Mouse (Mus musculus): Measurements from ENCODE around the gene Pitpnm2. TPM values are rescaled to one million over a fixed set of nuclear protein-coding genes. Genes with fewer than 3 reads are reported as not detected.
A peak's percentile ranks its signal among the peaks of the same experiment; 100 is the strongest.

Gene Pitpnm2
- polyA plus RNA-seq, 1 experiment = not detected

DNA sequence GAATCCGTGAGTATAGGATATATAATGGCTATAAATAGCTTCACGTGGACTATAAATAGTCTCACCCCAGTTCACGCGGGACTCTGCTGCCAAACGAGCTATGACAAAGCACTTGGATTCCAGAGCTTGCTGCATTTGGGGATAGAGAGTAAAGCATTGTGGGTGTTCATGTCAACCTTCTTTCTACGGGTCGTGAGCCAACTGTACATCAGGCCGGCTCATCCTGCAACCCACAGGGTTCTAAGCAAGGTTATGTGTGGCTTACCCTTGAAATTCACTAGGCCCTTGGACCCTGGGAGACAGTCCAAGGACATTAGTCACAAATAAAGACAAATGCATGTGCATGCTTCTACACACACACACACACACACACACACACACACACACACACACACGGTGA lies 77.8 kb downstream of the Pitpnm2 start:
- H3K27ac ChIP-seq (ENCODE audit: insufficient read depth, low read depth, low read length) = peak overlapping the region; percentile 80
- TF ChIP-seq CTCF (IDR thresholded peaks at IDR 0.05; ENCODE audit: insufficient read depth, low read depth, low read length) = no peak
- TF ChIP-seq POLR2A (IDR thresholded peaks at IDR 0.05; ENCODE audit: insufficient read depth, low read depth, low read length) = no peak
- H3K4me3 ChIP-seq (ENCODE audit: insufficient read depth, low read depth, low read length) = no peak overlapping the region
- 19% methylated on average over 9 of the region's 9 CpGs for WGBS
- peaks cover 67% of the 10 kb centered on the region for H3K4me1 ChIP-seq (ENCODE audit: control insufficient read depth, insufficient read depth, low read length)

DNA sequence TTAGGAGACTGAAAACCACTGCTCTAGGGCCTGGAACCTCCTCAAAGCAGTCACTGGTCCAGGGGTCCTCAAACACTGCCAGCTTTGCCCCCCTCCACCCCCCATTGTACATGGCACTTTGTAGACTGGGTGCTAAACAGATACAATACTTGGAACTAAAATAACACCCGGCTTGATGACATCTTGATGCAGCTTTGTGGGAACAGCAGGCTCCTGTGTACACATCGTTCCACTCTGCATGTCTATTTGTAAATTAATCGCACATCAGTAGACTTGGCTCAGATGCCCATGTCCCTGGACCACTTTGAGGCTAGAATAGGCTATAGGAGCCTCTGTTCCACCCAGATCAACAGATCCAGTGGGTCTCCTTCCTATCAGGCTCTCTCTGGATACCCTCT lies 80.3 kb downstream of the Pitpnm2 start:
- Histone ChIP-seq H3K27ac (ENCODE audit: insufficient read depth, low read depth, low read length) (peak overlapping the region; percentile 70), H3K4me3 (ENCODE audit: insufficient read depth, low read depth, low read length) (no peak overlapping the region), H3K4me1 (ENCODE audit: control insufficient read depth, insufficient read depth, low read length) (peaks cover 75% of the 10 kb centered on the region)
- TF ChIP-seq CTCF (IDR thresholded peaks at IDR 0.05; ENCODE audit: insufficient read depth, low read depth, low read length) = no peak
- no peak for TF ChIP-seq POLR2A (IDR thresholded peaks at IDR 0.05; ENCODE audit: insufficient read depth, low read depth, low read length)
- 9% methylated on average over 3 of the region's 3 CpGs for WGBS

DNA sequence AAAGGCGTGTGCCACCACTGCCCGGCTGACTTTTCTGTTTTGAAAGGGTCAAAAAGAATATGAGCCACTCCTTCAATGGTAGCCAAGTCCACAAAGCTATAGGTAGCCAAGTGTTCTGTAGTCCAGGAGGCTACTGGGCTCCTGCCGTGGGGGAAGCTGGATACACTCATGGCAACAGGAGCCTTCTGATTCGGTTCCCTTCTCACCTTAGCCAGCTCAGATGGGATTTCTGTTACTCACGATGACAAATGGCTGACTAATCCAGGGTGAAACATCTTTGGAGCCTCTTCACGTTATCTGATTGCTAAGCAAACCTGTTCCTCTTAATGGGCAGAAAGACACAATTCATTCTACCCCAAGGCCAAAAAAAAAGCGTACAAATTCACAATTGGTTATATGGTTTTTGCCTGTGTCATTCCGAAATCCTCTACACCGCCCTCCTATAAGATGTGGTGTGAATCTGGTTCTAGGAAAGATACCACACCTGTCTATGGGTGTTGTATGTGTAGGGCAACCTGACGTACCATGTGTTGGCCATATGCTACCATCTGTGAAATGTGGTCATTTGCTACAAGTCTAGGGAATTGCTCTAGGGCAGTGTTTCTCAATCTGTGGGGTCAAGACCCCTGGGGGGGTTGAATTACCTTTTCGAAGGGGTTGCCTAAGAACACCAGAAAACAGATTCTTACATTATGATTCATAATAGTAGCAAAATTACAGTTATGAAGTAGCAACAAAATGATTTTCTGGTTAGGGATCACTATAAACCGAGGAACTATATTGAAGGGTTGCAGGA lies 80.9 kb downstream of the Pitpnm2 start:
- Histone ChIP-seq H3K27ac (ENCODE audit: insufficient read depth, low read depth, low read length) (peak overlapping the region; percentile 70), H3K4me3 (ENCODE audit: insufficient read depth, low read depth, low read length) (no peak overlapping the region), H3K4me1 (ENCODE audit: control insufficient read depth, insufficient read depth, low read length) (peaks cover 76% of the 10 kb centered on the region)
- TF ChIP-seq POLR2A (IDR thresholded peaks at IDR 0.05; ENCODE audit: insufficient read depth, low read depth, low read length) (no peak), CTCF (IDR thresholded peaks at IDR 0.05; ENCODE audit: insufficient read depth, low read depth, low read length) (no peak)
- WGBS = 70% methylated on average over 12 of the region's 12 CpGs

DNA sequence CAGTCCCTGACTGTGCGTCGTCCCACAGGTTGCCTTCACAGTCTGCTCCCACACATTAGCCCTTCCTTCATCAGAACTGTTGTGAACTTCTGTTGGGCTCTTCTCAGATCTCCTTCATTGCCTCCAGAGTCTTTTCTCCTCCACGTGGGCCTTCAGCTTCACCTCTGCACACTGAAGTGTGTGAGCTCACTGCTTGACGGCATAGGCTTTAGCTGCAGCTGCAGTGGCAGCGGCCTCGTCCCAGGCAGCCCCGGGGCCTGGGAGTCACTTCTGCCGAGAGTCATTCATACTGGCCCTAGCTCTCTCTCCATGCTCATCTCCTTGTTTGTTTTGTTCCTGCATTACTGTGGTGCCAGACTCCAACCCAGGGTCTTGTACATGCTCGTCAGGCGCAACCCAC lies 81.9 kb downstream of the Pitpnm2 start:
- TF ChIP-seq CTCF (IDR thresholded peaks at IDR 0.05; ENCODE audit: insufficient read depth, low read depth, low read length) (no peak), POLR2A (IDR thresholded peaks at IDR 0.05; ENCODE audit: insufficient read depth, low read depth, low read length) (no peak)
- peak overlapping the region; percentile 54 for H3K27ac ChIP-seq (ENCODE audit: insufficient read depth, low read depth, low read length)
- H3K4me3 ChIP-seq (ENCODE audit: insufficient read depth, low read depth, low read length) = no peak overlapping the region
- 48% methylated on average over 10 of the region's 10 CpGs for WGBS
- peaks cover 79% of the 10 kb centered on the region for H3K4me1 ChIP-seq (ENCODE audit: control insufficient read depth, insufficient read depth, low read length)

DNA sequence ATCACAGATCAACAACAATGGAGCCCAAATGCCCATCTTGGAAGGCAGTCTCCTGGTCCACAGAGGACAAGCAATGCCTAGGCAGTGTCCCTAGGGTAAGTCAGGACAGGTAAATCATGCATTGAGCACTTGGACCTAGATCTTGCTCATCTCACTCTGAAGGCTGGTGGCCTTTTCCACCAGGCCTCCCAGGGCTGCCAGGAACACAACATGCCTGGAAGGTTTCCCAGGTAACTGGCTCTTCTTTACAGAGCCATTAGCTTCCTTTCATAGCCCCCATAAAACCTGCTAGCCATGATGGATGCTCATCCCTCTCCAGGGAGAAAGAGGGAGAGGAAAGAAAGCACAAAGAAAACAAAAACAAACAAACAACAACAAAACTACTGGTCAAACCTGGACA lies 82.8 kb downstream of the Pitpnm2 start:
- H3K4me1 ChIP-seq (ENCODE audit: control insufficient read depth, insufficient read depth, low read length) = peaks cover 79% of the 10 kb centered on the region
- no peak for TF ChIP-seq CTCF (IDR thresholded peaks at IDR 0.05; ENCODE audit: insufficient read depth, low read depth, low read length)
- TF ChIP-seq POLR2A (IDR thresholded peaks at IDR 0.05; ENCODE audit: insufficient read depth, low read depth, low read length) = no peak
- no peak overlapping the region for H3K4me3 ChIP-seq (ENCODE audit: insufficient read depth, low read depth, low read length)
- peak overlapping the region; percentile 94 for H3K27ac ChIP-seq (ENCODE audit: insufficient read depth, low read depth, low read length)

DNA sequence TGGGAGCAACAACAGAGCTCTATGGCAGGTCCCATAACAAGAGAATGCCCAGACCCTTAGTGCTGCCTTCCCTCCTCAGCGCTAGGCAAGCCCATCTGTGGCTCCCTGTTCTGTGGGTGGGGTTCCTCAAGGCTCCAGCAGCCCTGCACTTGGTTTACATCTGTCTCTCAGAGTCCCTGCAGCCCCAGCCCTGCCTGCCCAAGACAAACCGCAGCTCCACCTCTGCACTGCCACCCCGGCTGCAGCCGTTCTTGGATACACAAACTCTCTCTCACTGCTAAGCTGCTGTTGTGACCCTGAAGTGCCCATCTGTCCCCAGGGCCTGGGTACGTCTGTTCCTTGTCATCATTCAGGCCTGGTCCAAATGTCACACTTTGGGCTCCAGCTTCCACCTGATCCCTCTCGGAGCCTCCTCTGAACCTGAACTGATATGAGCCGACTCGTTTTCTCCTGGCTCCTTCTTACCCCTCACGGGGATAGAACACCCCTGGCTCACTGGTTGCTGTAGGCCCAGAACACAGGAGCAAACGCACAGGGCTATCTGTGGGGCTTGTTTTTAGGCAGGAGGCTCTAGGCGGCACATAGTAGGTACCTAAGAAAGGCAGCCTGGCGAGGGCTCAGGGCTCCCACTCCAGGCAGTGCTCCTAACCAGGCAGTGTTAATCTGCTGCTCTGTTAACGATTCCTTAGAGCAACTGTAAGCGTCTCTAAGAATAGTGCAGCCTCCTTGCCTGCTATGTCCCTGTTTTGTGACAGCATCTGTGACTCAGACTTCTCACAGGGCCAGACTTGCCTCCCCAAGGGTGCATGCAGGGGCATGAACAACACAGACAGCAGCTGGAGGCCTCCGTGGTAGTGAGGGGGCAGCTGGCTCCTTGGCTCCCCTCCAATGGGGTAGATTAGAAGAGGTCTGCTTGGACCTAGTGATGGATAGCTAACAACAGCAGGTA lies 83.7 kb downstream of the Pitpnm2 start:
- Histone ChIP-seq H3K4me1 (ENCODE audit: control insufficient read depth, insufficient read depth, low read length) (peaks cover 83% of the 10 kb centered on the region), H3K27ac (ENCODE audit: insufficient read depth, low read depth, low read length) (peak overlapping the region; percentile 98), H3K4me3 (ENCODE audit: insufficient read depth, low read depth, low read length) (no peak overlapping the region)
- WGBS = 24% methylated on average over 15 of the region's 15 CpGs
- TF ChIP-seq POLR2A (IDR thresholded peaks at IDR 0.05; ENCODE audit: insufficient read depth, low read depth, low read length) (0 out of 2 replicates have a peak, but pooled peaks have one; percentile 23), CTCF (IDR thresholded peaks at IDR 0.05; ENCODE audit: insufficient read depth, low read depth, low read length) (no peak)

DNA sequence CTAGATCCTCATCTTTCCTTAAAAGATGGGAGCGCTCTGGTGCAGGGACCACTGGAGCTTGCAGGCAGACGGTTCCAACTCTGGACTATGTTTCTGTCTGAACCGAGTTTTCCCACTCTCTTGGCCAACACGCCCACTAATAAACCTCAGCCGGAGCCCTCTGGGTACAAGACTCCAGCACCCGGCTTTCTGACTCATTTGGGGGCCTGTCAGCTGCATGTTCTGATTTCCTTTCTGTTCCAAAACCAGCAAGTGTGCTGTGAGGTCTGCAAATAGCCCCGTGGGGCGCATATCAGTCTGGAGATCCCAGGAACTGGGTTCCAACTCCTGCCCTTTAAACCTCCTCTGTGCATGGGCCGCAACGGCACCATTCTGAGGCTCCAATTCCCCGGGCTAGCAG lies 86.1 kb downstream of the Pitpnm2 start:
- peak overlapping the region; percentile 76 for H3K27ac ChIP-seq (ENCODE audit: insufficient read depth, low read depth, low read length)
- WGBS = 26% methylated on average over 11 of the region's 11 CpGs
- peaks cover 89% of the 10 kb centered on the region for H3K4me1 ChIP-seq (ENCODE audit: control insufficient read depth, insufficient read depth, low read length)
- no peak for TF ChIP-seq POLR2A (IDR thresholded peaks at IDR 0.05; ENCODE audit: insufficient read depth, low read depth, low read length)
- TF ChIP-seq CTCF (IDR thresholded peaks at IDR 0.05; ENCODE audit: insufficient read depth, low read depth, low read length) = no peak
- H3K4me3 ChIP-seq (ENCODE audit: insufficient read depth, low read depth, low read length) = no peak overlapping the region

DNA sequence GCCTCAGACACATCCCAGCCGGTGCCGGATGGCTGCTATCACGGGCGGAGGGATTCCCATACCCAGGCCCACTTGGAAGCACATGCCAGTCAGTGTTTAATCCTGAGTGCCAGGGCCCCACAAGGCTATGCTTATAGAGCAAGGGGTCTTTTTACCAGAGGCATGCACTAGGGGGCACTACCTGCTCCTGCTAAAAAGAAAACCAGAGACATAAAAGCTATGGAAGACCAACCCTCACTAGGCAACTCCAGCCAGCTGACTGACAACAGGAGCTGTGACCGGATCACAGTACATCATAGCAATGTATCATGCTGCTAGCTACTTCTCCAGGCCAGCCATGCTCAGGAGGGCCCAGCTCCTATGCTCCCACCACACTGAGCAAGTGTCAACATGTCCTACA lies 87.0 kb downstream of the Pitpnm2 start:
- H3K4me1 ChIP-seq (ENCODE audit: control insufficient read depth, insufficient read depth, low read length) = peaks cover 86% of the 10 kb centered on the region
- TF ChIP-seq POLR2A (IDR thresholded peaks at IDR 0.05; ENCODE audit: insufficient read depth, low read depth, low read length) (no peak), CTCF (IDR thresholded peaks at IDR 0.05; ENCODE audit: insufficient read depth, low read depth, low read length) (0 out of 2 replicates have a peak, but pooled peaks have one; percentile 10)
- peak overlapping the region; percentile 11 for H3K27ac ChIP-seq (ENCODE audit: insufficient read depth, low read depth, low read length)

DNA sequence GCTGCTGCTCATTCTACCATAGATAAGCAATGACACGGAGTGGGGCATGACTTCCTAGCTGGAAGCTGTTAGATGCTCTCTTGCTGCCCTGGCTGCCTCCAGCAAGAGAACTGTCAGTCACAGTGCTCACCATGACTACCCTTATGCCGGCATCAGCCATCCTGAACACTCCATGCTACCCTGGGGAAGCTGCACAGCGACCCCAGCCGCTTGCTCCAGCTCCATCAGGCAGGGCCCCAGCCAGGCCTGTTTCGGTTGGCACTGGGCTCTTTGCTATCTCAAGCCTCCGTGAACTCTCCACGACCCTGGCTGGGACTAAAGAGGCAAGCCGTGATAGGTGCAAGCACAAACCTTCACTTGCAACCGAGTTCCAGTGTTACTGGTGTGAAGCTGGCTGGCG lies 87.7 kb downstream of the Pitpnm2 start:
- TF ChIP-seq POLR2A (IDR thresholded peaks at IDR 0.05; ENCODE audit: insufficient read depth, low read depth, low read length) = no peak
- H3K4me1 ChIP-seq (ENCODE audit: control insufficient read depth, insufficient read depth, low read length) = peaks cover 83% of the 10 kb centered on the region
- 34% methylated on average over 10 of the region's 10 CpGs for WGBS
- no peak overlapping the region for H3K27ac ChIP-seq (ENCODE audit: insufficient read depth, low read depth, low read length)
- no peak overlapping the region for H3K4me3 ChIP-seq (ENCODE audit: insufficient read depth, low read depth, low read length)

More for the DNA sequence above, 87.0 kb downstream of the Pitpnm2 start:
- no peak overlapping the region for H3K4me3 ChIP-seq (ENCODE audit: insufficient read depth, low read depth, low read length)
- 45% methylated on average over 5 of the region's 5 CpGs for WGBS
